ENCODE assay signal across 10 mouse cellular contexts in genomic region chr8:60616928-60617327, GRCm38 (mm10). TPM values are rescaled to one million over a fixed set of nuclear protein-coding genes. Genes with fewer than 3 reads are reported as not detected.
A peak's percentile ranks its signal among the peaks of the same experiment; 100 is the strongest.
DNase-seq lines count a peak whose midpoint lies in the region; ATAC-seq lines count a peak whose summit lies in the region.
"Had no signal": no experiment of that assay in that cellular context is flagged by ENCODE, and none has a peak within 500 bp of the region (broad histone marks: within the 10 kb centered on the region; RNA-seq: fewer than 3 reads in every experiment).

No protein-coding gene starts in this region.

- H3K27ac ChIP-seq in forebrain, embryonic 16.5 days (ENCODE audit: low read length), result no peak overlapping the region
- H3K27ac ChIP-seq: liver, embryonic 13.5 days had no signal

- no peaks in the 10 kb centered on the region for H3K36me3 ChIP-seq in forebrain, embryonic 16.5 days (ENCODE audit: control insufficient read depth, insufficient read depth)
- H3K36me3 ChIP-seq: liver, embryonic 13.5 days had no signal

- peak; percentile 72 for ATAC-seq in forebrain, embryonic 16.5 days
- ATAC-seq in activated CD4-positive, CD25-positive, alpha-beta regulatory T cell, adult 4 months, result no peak

- no peaks in the 10 kb centered on the region for H3K27me3 ChIP-seq in forebrain, embryonic 16.5 days (replicated peaks; ENCODE audit: control insufficient read depth, insufficient read depth, low read length)
- H3K27me3 ChIP-seq: liver, embryonic 13.5 days had no signal

- no peaks in the 10 kb centered on the region for H3K9me3 ChIP-seq in forebrain, embryonic 16.5 days (ENCODE audit: control insufficient read depth, low read length)
- H3K9me3 ChIP-seq: liver, embryonic 13.5 days had no signal

- no peak overlapping the region for H3K9ac ChIP-seq in forebrain, embryonic 16.5 days (replicated peaks; ENCODE audit: low read depth, low read length)
- H3K9ac ChIP-seq: liver, embryonic 13.5 days had no signal

- H3K4me1 ChIP-seq in forebrain, embryonic 16.5 days (replicated peaks; ENCODE audit: control insufficient read depth, insufficient read depth, low read length), result no peaks in the 10 kb centered on the region
- H3K4me1 ChIP-seq: liver, embryonic 13.5 days had no signal

- H3K4me3 ChIP-seq in forebrain, embryonic 16.5 days (replicated peaks; ENCODE audit: low read length), result no peak overlapping the region
- H3K4me3 ChIP-seq: erythroblast, embryonic 14.5 days; liver, embryonic 13.5 days had no signal

- peak; percentile 5 to 34 for DNase-seq in adrenal gland, adult 18-20 months (ENCODE audit: low spot score in 2 of 2)
- DNase-seq in adrenal gland, adult 8-10 months, result no peak
- DNase-seq in layer of hippocampus, adult 11-12 months (ENCODE audit: low spot score), result peak; percentile 45
- DNase-seq in layer of hippocampus, adult 9-11 months, result no peak
- DNase-seq in ZHBTc4 (ENCODE audit: low read depth, low spot score), result peak; percentile 49
- DNase-seq in lung, postnatal 25 days (ENCODE audit: low spot score), result peak; percentile 15
- DNase-seq: liver, embryonic 13.5 days had no signal

- 35% methylated on average over 2 of the region's 2 CpGs for WGBS in forebrain, embryonic 16.5 days

- H3K4me2 ChIP-seq in forebrain, embryonic 16.5 days (ENCODE audit: low read length), result no peak overlapping the region
- H3K4me2 ChIP-seq: liver, embryonic 13.5 days had no signal

RNA-seq across cellular contexts. Expression of gene Mfap3l, which starts 15.7 kb away (rescaled TPM):
- 1 to 10 TPM; 2.5 to 2.8 TPM for total RNA-seq in adrenal gland, adult 18-20 months (2021)
- 1 to 10 TPM; 2.7 to 4.5 (median 3.6) TPM for total RNA-seq in adrenal gland, adult 8-10 months (2022)
- polyA plus RNA-seq in forebrain, embryonic 16.5 days (2015; fragmentation: Nextera tagmentation; extraction: Ambion mirVana), result 1.4 and 1.7 TPM in 2 replicates
- polyA plus RNA-seq in activated CD4-positive, CD25-positive, alpha-beta regulatory T cell, adult 4 months (2017; shearing (Covaris generic)), result not detected
- polyA plus RNA-seq: erythroblast, embryonic 14.5 days had no signal

Comparison
In these comparisons a context has a peak if more than half of its experiments do, and no peak if none do; other contexts are left out.
1. DNase-seq: peak in adrenal gland, adult 18-20 months (2 of 2), layer of hippocampus, adult 11-12 months (single experiment), ZHBTc4 (single experiment) and lung, postnatal 25 days (single experiment); none in adrenal gland, adult 8-10 months (single experiment) and layer of hippocampus, adult 9-11 months (single experiment).